Mouse (Mus musculus) heart, postnatal 0 days (tissue): ENCODE measurements around the gene Apex1. TPM values are rescaled to one million over a fixed set of nuclear protein-coding genes. Genes with fewer than 3 reads are reported as not detected.
"Not testable (repeated sequence)": the region's sequence is repeated elsewhere in the genome, so short reads cannot be mapped to it uniquely, and the experiment has no call there.

Experiments
- ATAC-seq: fragments of 200-750 bp; cut with Nextera tagmentation; 2 replicates; pipeline ENCODE4 v1.8.0; 2017; ENCODE audit warnings: low read depth, moderate number of reproducible peaks, moderate library complexity; ENCODE audit not compliant: insufficient read depth
- DNase-seq: peaks from one replicate; pipeline ENCODE4 v3.0.0-alpha.2; 2016; ENCODE audit warnings: low spot score
- H3K27ac ChIP-seq: fragments of 300-500 bp; sonication (generic); 2 replicates; pipeline ENCODE4 v1.5.1; 2014; ENCODE audit warnings: low read depth, mild to moderate bottlenecking
- H3K27me3 ChIP-seq: fragments of 300-500 bp; sonication (generic); 2 replicates; pipeline ENCODE4 v1.6.1; 2014; ENCODE audit warnings: low read length, mixed read lengths; ENCODE audit not compliant: control insufficient read depth, insufficient read depth
- H3K36me3 ChIP-seq: fragments of 300-500 bp; sonication (generic); replicated peaks from 2 replicates; pipeline ENCODE4 v1.6.1; 2014; ENCODE audit warnings: low read length, mixed read lengths; ENCODE audit not compliant: control insufficient read depth, insufficient read depth
- H3K4me1 ChIP-seq: fragments of 300-500 bp; sonication (generic); 2 replicates; pipeline ENCODE4 v1.6.1; 2014; ENCODE audit warnings: antibody characterized with exemption; ENCODE audit not compliant: control insufficient read depth, insufficient read depth
- H3K4me2 ChIP-seq: fragments of 300-500 bp; sonication (generic); 2 replicates; pipeline ENCODE4 v1.6.1; 2014; ENCODE audit warnings: low read depth, mild to moderate bottlenecking, low read length, moderate library complexity
- H3K4me3 ChIP-seq: fragments of 300-500 bp; sonication (generic); 2 replicates; pipeline ENCODE4 v1.5.1; 2014; ENCODE audit warnings: low read depth, low read length
- H3K9ac ChIP-seq: fragments of 300-500 bp; sonication (generic); replicated peaks from 2 replicates; pipeline ENCODE4 v1.6.1; 2014; ENCODE audit warnings: low read depth, low read length, mixed read lengths
- H3K9me3 ChIP-seq: fragments of 300-500 bp; sonication (generic); replicated peaks from 2 replicates; pipeline ENCODE4 v1.6.1; 2016; ENCODE audit warnings: low read length; ENCODE audit not compliant: control insufficient read depth
- CTCF ChIP-seq: IDR thresholded peaks from 2 replicates; pipeline ENCODE4 v1.5.1; 2016; ENCODE audit warnings: antibody characterized with exemption, control low read depth, low read depth
- EP300 ChIP-seq: IDR thresholded peaks from 2 replicates; pipeline ENCODE4 v1.6.1; 2016; ENCODE audit warnings: antibody characterized with exemption, low read depth
- WGBS: fragments of 180-500 bp; shearing (Covaris S2); extraction: QIAGEN DNeasy Blood & Tissue Kit; methylation state at CpG from one replicate; pipeline ENCODE4 v1.1.7; 2014; 5-methylcytosine and 5-hydroxymethylcytosine counted together
- polyA plus RNA-seq: library from polyadenylated mRNA; unstranded; fragments of >200 nt; fragmentation: Nextera tagmentation; extraction: Ambion mirVana; gene quantifications from 2 replicates; pipeline ENCODE4 v1.2.1, GENCODE M21; 2015
- total RNA-seq: library from RNA; depleted of rRNA; stranded (reverse); fragments of >200 nt; gene quantifications from 2 replicates; pipeline ENCODE4 v1.2.3, GENCODE M21; 2014; ENCODE audit warnings: low replicate concordance

The Apex1 gene
- total and polyA plus RNA-seq, 2 experiments from 2014 or later = 52.7 to 77.2 TPM

GRCm38 (mm10) chr14:50938940-50939339 is 14.2 kb downstream of the Apex1 start:
- ATAC-seq (no peak), DNase-seq (no peak)
- no peaks in the 10 kb centered on the region for H3K9me3 ChIP-seq
- WGBS = 23% methylated on average over 2 of the region's 2 CpGs
- no peak overlapping the region for H3K27ac ChIP-seq
- H3K4me2 ChIP-seq = no peak overlapping the region
- H3K9ac ChIP-seq = no peak overlapping the region
- H3K36me3 ChIP-seq = no peaks in the 10 kb centered on the region
- no peaks in the 10 kb centered on the region for H3K27me3 ChIP-seq
- H3K4me1 ChIP-seq = no peaks in the 10 kb centered on the region
- TF ChIP-seq EP300 (no peak), CTCF (no peak)
- H3K4me3 ChIP-seq = no peak overlapping the region

DNA sequence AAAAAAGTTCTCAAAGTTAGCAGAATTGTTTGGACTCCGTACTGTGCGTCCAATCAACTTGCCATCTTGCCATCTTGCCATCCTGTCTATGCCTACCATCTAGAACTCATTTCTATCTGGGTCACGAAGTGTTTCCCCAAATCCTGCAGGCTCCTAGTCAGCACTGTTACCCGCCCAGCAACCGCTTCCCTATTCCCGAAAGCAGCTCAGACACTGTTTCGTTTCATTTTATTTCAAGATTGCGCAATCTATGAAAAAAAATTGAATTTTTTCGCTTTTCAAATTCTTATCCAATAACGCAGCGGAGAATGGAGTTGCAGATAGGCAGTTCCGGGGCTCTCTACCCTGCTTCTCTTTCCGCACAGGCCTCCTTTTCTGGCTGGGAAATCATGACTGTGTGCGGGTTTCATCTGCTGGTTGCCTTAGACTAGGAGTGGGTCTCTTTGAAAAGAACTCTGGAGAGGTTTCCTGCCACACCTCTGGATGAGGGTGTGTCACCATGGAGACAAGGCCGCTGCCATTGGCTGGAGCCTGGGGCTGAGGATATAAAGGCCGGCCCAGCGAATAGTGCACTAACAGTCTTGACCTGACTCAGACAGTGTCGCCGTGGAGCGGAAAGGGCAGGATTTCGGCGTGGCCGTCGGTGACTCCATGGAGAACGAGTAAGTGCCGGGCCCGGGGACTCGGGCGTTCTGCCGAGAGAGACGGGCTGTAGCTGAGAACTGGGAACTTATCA is 19.3 kb downstream of the Apex1 start, which contains the start of gene Gm49342:
Gene Gm49342, plus strand, starts transcription at position 586 of the 736 bp plus-strand sequence.
- Histone ChIP-seq H3K4me2 (peak within 1 kb of the TSS; percentile 72), H3K9me3 (no peaks in the 10 kb centered on the region), H3K27me3 (no peaks in the 10 kb centered on the region), H3K9ac (peak within 1 kb of the TSS; percentile 46; the same call in 1 of the 2 replicates), H3K4me3 (peak within 1 kb of the TSS; percentile 63), H3K27ac (peak within 1 kb of the TSS; percentile 89), H3K36me3 (no peaks in the 10 kb centered on the region), H3K4me1 (0 out of 2 replicates have a peak, but pooled peaks cover 8% of the 10 kb centered on the region)
- 12% methylated on average over 31 of the region's 31 CpGs for WGBS
- peak; percentile 94 for DNase-seq
- ATAC-seq = peak; percentile 98
- TF ChIP-seq EP300 = no peak
- peak; percentile 36 for TF ChIP-seq CTCF

DNA sequence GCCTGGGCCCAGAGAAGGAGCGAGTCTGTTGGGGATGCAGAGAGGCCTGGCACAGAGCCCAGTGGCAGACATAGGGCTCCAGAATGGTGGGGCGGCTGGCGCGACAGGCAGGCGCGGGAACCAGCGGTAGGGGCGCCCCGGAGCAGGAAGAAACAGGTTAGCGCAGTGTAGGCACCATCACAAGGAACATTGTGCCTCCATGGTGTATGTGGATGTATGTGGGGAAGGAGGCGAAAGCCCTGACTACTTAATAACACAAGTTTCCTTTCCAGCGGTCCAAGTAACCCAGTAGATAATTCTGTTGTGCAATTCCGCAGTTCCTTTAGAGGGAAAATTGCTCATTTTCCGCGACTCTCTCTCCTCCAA is 19.9 kb downstream of the Apex1 start:
- peak; percentile 92 for ATAC-seq
- Histone ChIP-seq H3K4me3 (peak overlapping the region; percentile 63), H3K27ac (peak overlapping the region; percentile 89), H3K4me2 (peak overlapping the region; percentile 72), H3K9ac (peak overlapping the region; percentile 46; the same call in 1 of the 2 replicates)
- WGBS = 3% methylated on average over 15 of the region's 15 CpGs
- DNase-seq, H3K36me3 ChIP-seq, H3K4me1 ChIP-seq, H3K27me3 ChIP-seq, H3K9me3 ChIP-seq: not testable (repeated sequence)
- peak; percentile 7; the same call in 1 of the 2 replicates for TF ChIP-seq CTCF

DNA sequence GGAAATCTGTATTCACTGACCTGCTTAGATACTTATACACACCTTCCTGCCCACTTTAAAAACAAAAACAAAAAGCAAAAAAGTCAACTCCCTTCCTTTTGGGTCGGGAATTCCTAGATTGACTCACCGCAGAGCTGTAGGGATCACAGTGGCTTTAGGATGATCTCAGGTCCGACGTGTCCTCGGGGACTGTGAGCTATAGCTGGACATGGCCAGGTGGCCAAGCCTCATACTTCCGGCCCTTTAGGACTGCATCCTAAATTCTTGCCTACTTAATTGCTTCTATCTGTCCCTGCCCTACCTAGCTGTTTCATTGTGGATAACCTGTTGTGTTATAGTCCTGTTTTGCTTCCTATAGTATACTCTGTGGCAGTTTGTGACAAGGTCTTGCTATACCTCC is 20.3 kb downstream of the Apex1 start:
- H3K4me3 ChIP-seq = peak overlapping the region; percentile 63
- H3K4me1 ChIP-seq, H3K9me3 ChIP-seq, H3K36me3 ChIP-seq, ATAC-seq, H3K27me3 ChIP-seq, DNase-seq: not testable (repeated sequence)
- 7% methylated on average over 6 of the region's 6 CpGs for WGBS
- peak overlapping the region; percentile 72 for H3K4me2 ChIP-seq
- peak overlapping the region; percentile 46; the same call in 1 of the 2 replicates for H3K9ac ChIP-seq
- H3K27ac ChIP-seq = peak overlapping the region; percentile 89

DNA sequence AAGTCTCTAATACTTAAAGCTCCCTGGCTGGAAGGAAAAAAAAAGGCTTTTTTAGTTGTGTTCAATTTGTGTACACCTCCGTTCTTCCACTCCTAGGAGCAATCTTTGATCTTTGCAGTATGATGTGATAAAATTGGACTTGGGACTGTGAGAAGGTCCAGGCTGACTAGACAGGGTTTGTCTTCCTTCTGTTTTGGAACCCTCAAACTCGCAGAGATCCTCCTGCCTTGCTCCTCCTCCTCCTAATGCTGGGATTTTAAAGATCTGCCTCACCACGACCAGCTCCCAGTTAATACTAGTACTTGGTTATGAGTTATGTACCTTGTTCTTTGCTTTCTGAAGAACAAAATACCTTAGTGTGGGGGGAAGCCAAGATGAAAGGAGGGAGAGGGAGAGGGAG is 20.8 kb downstream of the Apex1 start:
- H3K9me3 ChIP-seq, H3K27me3 ChIP-seq, H3K36me3 ChIP-seq, H3K4me1 ChIP-seq, H3K27ac ChIP-seq, ATAC-seq, H3K9ac ChIP-seq, DNase-seq: not testable (repeated sequence)
- H3K4me3 ChIP-seq = peak overlapping the region; percentile 63
- H3K4me2 ChIP-seq = peak overlapping the region; percentile 72
- WGBS = 49% methylated on average over 3 of the region's 3 CpGs

DNA sequence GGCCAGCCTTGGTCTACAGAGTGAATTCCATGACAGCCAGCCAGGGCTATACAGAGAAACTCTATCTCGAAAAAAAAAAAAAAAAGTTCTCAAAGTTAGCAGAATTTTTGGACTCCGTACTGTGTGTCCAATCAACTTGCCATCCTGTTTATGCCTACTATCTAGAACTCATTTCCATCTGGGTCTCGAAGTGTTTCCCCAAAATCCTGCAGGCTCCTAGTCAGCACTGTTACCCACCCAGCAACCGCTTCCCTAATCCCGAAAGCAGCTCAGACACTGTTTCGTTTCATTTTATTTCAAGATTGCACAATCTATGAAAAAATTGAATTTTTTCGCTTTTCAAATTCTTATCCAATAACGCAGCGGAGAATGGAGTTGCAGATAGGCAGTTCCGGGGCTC is 30.7 kb downstream of the Apex1 start:
- H3K36me3 ChIP-seq = peaks cover 9% of the 10 kb centered on the region; the same call in 1 of the 2 replicates
- 81% methylated on average over 10 of the region's 10 CpGs for WGBS
- no peak for TF ChIP-seq CTCF
- TF ChIP-seq EP300 = no peak
- ATAC-seq (no peak), DNase-seq (no peak)
- H3K27me3 ChIP-seq = no peaks in the 10 kb centered on the region
- no peaks in the 10 kb centered on the region for H3K9me3 ChIP-seq
- H3K9ac ChIP-seq = no peak overlapping the region
- no peaks in the 10 kb centered on the region for H3K4me1 ChIP-seq
- no peak overlapping the region for H3K27ac ChIP-seq
- H3K4me2 ChIP-seq = no peak overlapping the region
- H3K4me3 ChIP-seq = no peak overlapping the region

DNA sequence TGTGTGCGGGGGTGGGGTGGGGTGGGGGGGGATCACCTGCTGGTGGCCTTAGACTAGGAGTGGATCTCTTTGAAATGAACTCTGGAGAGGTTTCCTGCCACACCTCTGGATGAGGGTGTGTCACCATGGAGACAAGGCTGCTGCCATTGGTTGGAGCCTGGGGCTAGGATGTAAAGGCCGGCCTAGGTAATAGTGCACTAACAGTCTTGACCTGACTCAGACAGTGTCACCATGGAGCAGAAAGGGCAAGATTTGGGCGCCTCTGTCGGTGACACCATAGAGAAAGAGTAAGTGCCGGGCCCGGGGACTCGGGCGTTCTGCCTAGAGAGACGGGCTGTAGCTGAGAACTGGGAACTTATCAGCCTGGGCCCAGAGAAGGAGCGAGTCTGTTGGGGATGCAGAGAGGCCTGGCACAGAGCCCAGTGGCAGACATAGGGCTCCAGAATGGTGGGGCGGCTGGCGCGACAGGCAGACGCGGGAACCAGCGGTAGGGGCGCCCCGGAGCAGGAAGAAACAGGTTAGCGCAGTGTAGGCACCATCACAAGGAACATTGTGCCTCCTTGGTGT is 31.3 kb downstream of the Apex1 start, which contains the start of gene Pnp2:
Gene Pnp2, plus strand, starts transcription at position 51 of the 567 bp plus-strand sequence.
- H3K9me3 ChIP-seq, H3K9ac ChIP-seq, DNase-seq, H3K27ac ChIP-seq, H3K27me3 ChIP-seq, H3K36me3 ChIP-seq, H3K4me1 ChIP-seq: not testable (repeated sequence)
- peak within 1 kb of the TSS; percentile 19; the same call in 1 of the 2 replicates for H3K4me3 ChIP-seq
- 5% methylated on average over 19 of the region's 19 CpGs for WGBS
- peak; percentile 81 for ATAC-seq
- H3K4me2 ChIP-seq = peak within 1 kb of the TSS; percentile 43

DNA sequence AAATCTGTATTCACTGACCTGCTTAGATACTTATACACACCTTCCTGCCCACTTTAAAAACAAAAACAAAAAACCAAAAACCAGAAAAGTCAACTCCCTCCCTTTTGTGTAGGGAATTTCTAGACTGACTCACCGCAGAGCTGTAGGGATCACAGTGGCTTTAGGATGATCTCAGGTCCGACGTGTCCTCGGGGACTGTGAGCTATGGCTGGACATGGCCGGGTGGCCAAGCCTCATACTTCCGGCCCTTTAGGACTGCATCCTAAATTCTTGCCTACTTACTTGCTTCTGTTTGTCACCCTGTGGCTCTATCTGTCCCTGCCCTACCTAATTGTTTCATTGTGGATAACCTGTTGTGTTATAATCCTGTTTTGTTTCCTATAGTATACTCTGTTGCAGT is 32.0 kb downstream of the Apex1 start:
- 79% methylated on average over 6 of the region's 6 CpGs for WGBS
- not testable (repeated sequence) for DNase-seq

More for the DNA sequence above, 32.0 kb downstream of the Apex1 start:
- H3K4me2 ChIP-seq = peak overlapping the region; percentile 43; the same call in 1 of the 2 replicates
- H3K9ac ChIP-seq, H3K27me3 ChIP-seq, H3K9me3 ChIP-seq, ATAC-seq, H3K4me3 ChIP-seq, H3K4me1 ChIP-seq, H3K36me3 ChIP-seq, H3K27ac ChIP-seq: not testable (repeated sequence)
